Mouse (Mus musculus) erythroblast, embryonic 14.5 days (primary cell): Measurements from ENCODE around the gene Hist1h4f. TPM values are rescaled to one million over a fixed set of nuclear protein-coding genes. Genes with fewer than 3 reads are reported as not detected.
A peak's percentile ranks its signal among the peaks of the same experiment; 100 is the strongest.

Experiments used
- H3K27me3 ChIP-seq: 2 replicates; pipeline ENCODE4 v1.6.1; 2012; ENCODE audit warnings: inconsistent platforms; ENCODE audit not compliant: control insufficient read depth
- H3K36me3 ChIP-seq: 2 replicates; pipeline ENCODE4 v1.6.1; 2012; ENCODE audit warnings: mild to moderate bottlenecking, inconsistent platforms; ENCODE audit not compliant: control insufficient read depth
- H3K4me1 ChIP-seq: 2 replicates; pipeline ENCODE4 v1.6.1; 2012; ENCODE audit warnings: inconsistent platforms; ENCODE audit not compliant: control insufficient read depth
- H3K4me3 ChIP-seq: replicated peaks from 2 replicates; pipeline ENCODE3; 2012; ENCODE audit warnings: moderate library complexity, mild to moderate bottlenecking, inconsistent platforms
- H3K9me3 ChIP-seq: 2 replicates; pipeline ENCODE4 v1.6.1; 2012; ENCODE audit warnings: low read length, inconsistent platforms, mixed read lengths; ENCODE audit not compliant: control insufficient read depth
- GATA1 ChIP-seq: IDR thresholded peaks from 2 replicates; pipeline ENCODE4 v1.6.1; 2012; ENCODE audit warnings: low read length, inconsistent platforms, mixed read lengths
- TAL1 ChIP-seq: IDR thresholded peaks from 3 replicates; pipeline ENCODE4 v1.6.1; 2012; ENCODE audit warnings: low read length, inconsistent platforms, mixed read lengths
- polyA plus RNA-seq: library from polyadenylated mRNA; stranded (reverse); fragments of >175 nt; gene quantifications from 2 replicates; pipeline ENCODE4 v1.2.3, GENCODE M21; 2012

Gene Hist1h4f
- polyA plus RNA-seq, 1 experiment = 13.8 TPM

DNA sequence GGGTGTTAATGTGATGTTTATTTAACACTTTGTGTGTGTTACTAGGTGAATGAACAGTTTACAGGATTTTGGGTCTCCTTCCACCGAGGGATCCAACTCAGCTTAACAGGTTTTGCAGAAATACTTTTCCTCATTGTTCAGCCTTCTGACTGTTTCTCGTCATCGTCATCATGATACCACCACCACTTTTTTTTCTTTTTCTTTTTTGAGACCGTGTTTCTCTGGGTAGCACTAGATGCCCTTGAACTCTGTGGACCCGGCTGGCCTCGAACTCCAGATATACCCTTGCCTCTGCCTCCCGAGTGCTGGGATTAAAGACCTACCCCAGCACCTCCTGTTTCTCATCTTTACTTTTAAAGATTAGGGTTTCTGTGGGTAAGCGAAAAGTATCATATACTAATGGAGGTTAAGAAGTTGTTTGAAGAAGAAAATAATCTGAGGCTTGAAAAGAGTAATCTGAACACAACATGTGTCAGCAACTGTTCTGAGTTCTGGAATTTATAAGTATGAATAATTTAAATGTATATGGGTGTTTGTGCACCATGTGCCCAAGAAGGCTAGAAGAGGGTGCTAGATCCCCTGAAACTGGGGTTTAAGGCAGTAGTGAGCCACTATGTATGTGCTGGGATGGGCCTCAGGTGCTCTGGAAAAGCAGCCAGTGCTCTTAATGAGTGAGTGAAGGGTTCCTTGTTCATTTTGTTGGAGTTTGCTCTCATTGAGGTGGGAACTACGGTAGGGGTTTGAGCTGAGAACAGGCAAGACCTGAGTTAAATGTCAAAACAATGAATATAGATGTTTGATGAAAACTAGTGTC is 19.0 kb downstream of the Hist1h4f start:
- H3K27me3 ChIP-seq = no peaks in the 10 kb centered on the region
- H3K4me3 ChIP-seq = peak overlapping the region; percentile 80
- H3K9me3 ChIP-seq = no peaks in the 10 kb centered on the region
- peaks cover 43% of the 10 kb centered on the region for H3K4me1 ChIP-seq
- TF ChIP-seq GATA1 (no peak), TAL1 (no peak)
- H3K36me3 ChIP-seq = peaks cover 7% of the 10 kb centered on the region

DNA sequence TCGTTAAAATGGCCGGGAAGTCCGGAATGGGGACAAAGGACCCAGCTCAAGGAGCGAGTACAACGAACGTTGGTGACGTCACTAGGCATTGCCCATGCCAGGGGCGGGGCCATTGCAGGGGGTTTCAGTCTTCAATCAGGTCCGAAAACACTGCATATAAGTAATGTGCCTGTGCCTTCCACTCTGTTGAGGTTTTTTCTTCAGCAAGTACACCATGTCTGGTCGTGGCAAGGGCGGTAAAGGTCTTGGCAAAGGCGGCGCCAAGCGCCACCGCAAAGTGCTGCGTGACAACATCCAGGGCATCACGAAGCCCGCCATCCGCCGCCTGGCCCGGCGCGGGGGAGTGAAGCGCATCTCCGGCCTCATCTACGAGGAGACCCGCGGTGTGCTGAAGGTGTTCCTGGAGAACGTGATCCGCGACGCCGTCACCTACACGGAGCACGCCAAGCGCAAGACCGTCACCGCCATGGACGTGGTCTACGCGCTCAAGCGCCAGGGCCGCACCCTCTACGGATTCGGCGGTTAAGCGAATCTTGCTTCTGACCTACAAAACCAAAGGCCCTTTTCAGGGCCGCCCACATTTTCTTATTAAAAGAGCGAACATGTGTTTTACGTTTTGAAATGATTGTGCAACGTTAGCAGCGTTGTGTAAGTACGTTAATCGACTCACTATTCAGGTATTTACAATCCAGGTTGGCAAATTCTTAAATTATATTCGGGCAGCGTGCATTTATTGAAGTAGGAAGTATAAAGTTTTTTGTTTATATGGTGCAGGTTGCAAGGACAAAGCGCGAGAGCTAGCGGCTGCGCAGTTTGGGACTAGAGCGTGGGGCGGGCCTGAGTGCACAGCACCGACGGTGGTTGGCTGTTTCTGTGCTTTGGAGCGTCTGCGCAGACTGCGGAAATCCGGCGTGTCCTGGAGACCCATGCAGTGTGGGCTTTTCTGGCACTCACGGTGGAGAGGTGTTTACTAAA is 20.3 kb downstream of the Hist1h4f start, which contains the start of gene Hist1h4h:
TSS of gene Hist1h4h (plus strand) at position 150 of the 975 bp plus-strand sequence.
- Histone ChIP-seq H3K9me3 (no peaks in the 10 kb centered on the region), H3K4me1 (peaks cover 43% of the 10 kb centered on the region), H3K36me3 (no peaks in the 10 kb centered on the region), H3K27me3 (no peaks in the 10 kb centered on the region), H3K4me3 (peak within 1 kb of the TSS; percentile 80)
- TF ChIP-seq GATA1 (no peak), TAL1 (no peak)

DNA sequence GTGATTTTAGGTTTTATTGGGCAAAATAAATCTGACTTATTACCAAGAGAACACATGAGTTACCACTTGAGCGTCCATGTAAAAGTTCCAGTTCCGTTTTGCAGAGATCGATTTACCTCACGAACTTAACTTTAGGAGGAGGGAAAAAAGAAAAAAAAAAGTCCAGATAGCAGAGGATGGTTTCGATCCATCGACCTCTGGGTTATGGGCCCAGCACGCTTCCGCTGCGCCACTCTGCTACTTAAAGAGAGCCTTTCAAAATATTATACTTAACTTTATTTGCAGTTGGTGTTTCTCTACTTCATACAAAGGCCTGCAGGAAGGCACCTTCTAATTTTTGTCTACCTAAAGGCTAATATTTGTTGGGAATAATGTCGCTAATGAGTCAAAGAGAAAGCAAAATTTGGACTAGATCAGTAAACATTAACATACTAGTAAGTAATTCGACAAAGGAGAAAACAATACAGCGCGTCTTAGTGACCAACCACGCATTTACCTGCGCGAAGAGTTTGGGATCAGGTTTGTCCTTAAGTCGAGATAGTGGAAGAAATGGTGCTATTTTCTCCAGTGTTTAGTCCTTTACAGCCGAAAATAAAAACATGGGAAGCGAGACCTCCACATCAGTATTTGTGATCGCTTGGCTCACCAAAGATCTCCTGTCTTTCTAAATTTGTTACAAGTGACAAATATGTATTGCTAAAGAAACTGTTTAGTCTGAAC is 21.1 kb downstream of the Hist1h4f start:
- H3K27me3 ChIP-seq = no peaks in the 10 kb centered on the region
- peak overlapping the region; percentile 80 for H3K4me3 ChIP-seq
- no peaks in the 10 kb centered on the region for H3K9me3 ChIP-seq
- TF ChIP-seq TAL1 = no peak
- no peak for TF ChIP-seq GATA1
- no peaks in the 10 kb centered on the region for H3K36me3 ChIP-seq
- H3K4me1 ChIP-seq = peaks cover 50% of the 10 kb centered on the region

DNA sequence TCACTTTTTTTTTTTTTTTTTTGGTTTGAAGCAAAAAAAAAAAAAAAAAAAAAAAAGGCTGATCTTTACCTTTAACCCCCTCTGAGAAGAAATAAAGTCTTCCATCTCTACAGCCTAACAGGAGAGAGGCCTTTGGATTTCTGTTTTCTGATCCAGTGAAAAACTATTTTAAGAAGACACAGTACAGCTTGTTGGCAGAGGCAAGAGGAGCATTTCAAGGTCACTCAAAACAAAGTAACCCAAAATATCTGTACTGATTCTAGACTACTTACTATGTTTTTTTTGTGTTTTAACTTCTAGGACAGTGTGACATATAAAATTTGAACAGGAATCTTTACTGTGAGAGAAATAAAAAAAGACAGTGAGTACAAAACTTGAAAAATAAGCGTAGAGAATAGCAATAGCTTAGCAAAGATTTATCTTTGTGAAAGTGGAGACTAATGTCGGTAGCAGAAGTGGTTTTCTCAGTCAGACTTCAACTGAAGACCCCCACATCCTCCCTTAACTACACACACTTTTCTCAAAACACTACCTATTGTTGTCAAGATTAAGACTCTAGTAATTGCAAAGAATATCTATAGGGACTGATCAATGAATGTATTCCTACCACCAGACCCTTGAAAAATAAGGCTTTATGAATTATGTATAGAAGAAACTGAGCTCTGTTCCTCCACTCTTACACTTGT is 21.8 kb downstream of the Hist1h4f start:
- no peaks in the 10 kb centered on the region for H3K9me3 ChIP-seq
- peaks cover 55% of the 10 kb centered on the region for H3K4me1 ChIP-seq
- H3K4me3 ChIP-seq = peak overlapping the region; percentile 80
- TF ChIP-seq TAL1 (no peak), GATA1 (no peak)
- no peaks in the 10 kb centered on the region for H3K36me3 ChIP-seq
- H3K27me3 ChIP-seq = no peaks in the 10 kb centered on the region

DNA sequence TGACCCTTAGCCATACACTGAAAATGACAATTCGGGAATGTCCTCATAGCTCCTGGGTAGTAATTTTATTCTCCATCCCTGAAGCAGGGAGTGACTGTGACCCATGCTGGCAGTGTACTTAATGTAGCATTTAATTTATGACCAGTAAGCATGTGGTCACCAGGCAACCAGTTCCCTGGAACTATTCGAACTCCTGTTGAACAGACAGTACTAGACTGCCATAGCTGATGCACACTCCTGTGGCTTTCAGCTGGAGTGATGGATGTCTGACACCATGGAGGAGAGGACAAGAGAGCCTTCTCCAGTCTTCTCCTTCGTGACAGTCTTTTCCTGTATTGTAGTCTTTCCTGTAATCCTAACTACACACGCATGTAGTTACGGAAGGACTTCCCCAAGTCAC is 22.4 kb downstream of the Hist1h4f start:
- H3K27me3 ChIP-seq = no peaks in the 10 kb centered on the region
- peaks cover 59% of the 10 kb centered on the region for H3K4me1 ChIP-seq
- no peaks in the 10 kb centered on the region for H3K9me3 ChIP-seq
- H3K36me3 ChIP-seq = no peaks in the 10 kb centered on the region
- peak overlapping the region; percentile 24 for H3K4me3 ChIP-seq
- TF ChIP-seq TAL1 = no peak
- no peak for TF ChIP-seq GATA1

DNA sequence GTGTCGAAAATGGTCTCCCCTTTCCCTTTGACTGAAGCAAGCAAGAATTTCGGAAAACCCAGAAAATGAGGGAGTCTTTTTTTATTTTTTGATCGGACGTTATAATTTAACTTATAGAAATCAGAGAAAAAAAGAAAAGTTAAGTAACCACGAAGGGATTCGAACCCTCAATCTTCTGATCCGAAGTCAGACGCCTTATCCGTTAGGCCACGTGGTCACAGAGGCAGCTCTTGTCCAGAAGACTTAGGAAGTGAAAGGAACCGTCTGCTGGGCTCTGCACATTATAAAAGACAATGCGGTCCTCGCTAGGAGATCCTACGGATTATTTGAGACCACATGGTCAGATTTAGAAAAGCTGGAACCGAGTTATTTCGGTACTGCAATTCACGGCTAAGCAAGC is 25.1 kb downstream of the Hist1h4f start:
- Histone ChIP-seq H3K4me3 (peak overlapping the region; percentile 59), H3K27me3 (no peaks in the 10 kb centered on the region), H3K4me1 (peaks cover 51% of the 10 kb centered on the region), H3K9me3 (no peaks in the 10 kb centered on the region), H3K36me3 (no peaks in the 10 kb centered on the region)
- TF ChIP-seq GATA1 (no peak), TAL1 (no peak)

DNA sequence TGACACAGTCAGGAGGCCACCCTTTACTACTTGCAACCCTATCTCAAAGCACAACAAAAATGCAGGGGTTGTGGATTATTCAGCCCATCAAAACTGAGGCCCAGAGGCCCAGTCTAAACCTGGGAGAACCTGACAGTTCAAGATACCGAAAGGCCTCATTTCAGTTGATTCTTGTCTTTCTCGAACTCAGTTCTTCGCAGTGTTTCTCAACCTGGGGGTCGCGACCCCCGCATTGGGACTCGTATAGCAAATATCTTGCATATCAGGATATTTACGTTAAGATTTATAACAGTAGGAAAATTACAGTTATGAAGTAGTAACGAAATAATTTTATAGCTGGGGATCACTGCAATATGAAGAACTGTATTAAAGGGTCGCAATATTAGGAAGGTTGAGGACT is 25.5 kb downstream of the Hist1h4f start:
- no peak for TF ChIP-seq GATA1
- no peak for TF ChIP-seq TAL1
- Histone ChIP-seq H3K27me3 (no peaks in the 10 kb centered on the region), H3K4me3 (peak overlapping the region; percentile 59), H3K36me3 (no peaks in the 10 kb centered on the region), H3K9me3 (no peaks in the 10 kb centered on the region), H3K4me1 (peaks cover 54% of the 10 kb centered on the region)

DNA sequence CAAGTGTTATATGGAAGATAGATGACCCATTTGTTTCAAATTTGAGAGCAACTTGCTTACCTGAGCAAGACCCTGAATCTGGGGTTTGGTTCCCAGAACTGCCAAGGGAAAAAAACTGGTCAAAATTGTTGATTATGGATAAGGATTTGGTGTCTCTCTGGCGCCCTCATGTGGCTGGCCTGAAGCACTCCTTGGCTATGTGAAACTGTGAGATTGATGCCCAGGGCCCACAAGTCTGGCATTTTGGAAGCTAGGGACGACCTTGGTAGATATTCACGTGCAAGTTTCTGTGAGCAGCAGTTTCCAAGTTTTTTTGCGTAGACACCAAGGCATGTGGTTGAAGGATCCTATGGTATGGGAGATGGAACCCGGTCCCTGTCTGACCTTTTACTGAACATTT is 26.8 kb downstream of the Hist1h4f start:
- no peaks in the 10 kb centered on the region for H3K9me3 ChIP-seq
- TF ChIP-seq GATA1 = no peak
- TF ChIP-seq TAL1 = no peak
- H3K4me1 ChIP-seq = peaks cover 62% of the 10 kb centered on the region
- H3K4me3 ChIP-seq = no peak overlapping the region
- H3K27me3 ChIP-seq = no peaks in the 10 kb centered on the region
- no peaks in the 10 kb centered on the region for H3K36me3 ChIP-seq

DNA sequence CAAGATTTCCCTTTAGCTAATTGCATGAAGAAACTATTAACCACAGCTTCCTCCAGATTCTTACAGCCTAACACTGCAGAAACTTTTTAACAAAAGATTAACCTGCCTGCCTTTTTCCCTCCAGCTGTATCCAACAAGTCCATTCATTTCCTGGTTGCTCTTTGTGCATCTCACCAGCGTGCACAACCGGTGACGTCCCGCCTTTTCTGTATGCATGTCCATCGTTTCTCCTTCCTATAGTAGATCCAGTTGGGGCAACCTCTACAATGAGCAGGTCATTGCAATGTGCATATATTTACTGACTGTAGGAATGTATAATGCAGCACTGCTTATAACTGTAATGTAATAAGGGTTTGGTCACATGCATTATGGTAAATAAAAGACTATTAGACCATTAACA is 27.5 kb downstream of the Hist1h4f start:
- Histone ChIP-seq H3K4me3 (no peak overlapping the region), H3K36me3 (no peaks in the 10 kb centered on the region), H3K27me3 (no peaks in the 10 kb centered on the region), H3K9me3 (no peaks in the 10 kb centered on the region), H3K4me1 (peaks cover 61% of the 10 kb centered on the region)
- TF ChIP-seq TAL1 (no peak), GATA1 (no peak)
